Mouse (Mus musculus): ENCODE results near the gene B3gnt2. TPM values are rescaled to one million over a fixed set of nuclear protein-coding genes. Genes with fewer than 3 reads are reported as not detected.

The B3gnt2 gene
- polyA plus RNA-seq, 1 experiment: 35.4 TPM

- WGBS: 92% methylated on average over 2 of the region's 2 CpGs
- Histone ChIP-seq H3K27me3 (ENCODE audit: control insufficient read depth, insufficient read depth, low read length) (no peaks in the 10 kb centered on the region), H3K27ac (ENCODE audit: control insufficient read depth, insufficient read depth, low read length) (no peak overlapping the region), H3K4me3 (ENCODE audit: control insufficient read depth, insufficient read depth, low read length) (no peak overlapping the region), H3K36me3 (ENCODE audit: control insufficient read depth, insufficient read depth, low read length) (no peaks in the 10 kb centered on the region), H3K4me1 (replicated peaks; ENCODE audit: control insufficient read depth, insufficient read depth, low read length) (peaks cover 9% of the 10 kb centered on the region)
- TF ChIP-seq POLR2A (IDR thresholded peaks at IDR 0.05; ENCODE audit: control insufficient read depth, extremely low read depth, insufficient read depth, low read length, poor library complexity) (no peak), CTCF (IDR thresholded peaks at IDR 0.05; ENCODE audit: borderline replicate concordance, control insufficient read depth, extremely low read depth, insufficient read depth, low read length, poor library complexity) (no peak)
- DNase-seq: no peak
Observed at GRCm38 (mm10) chr11:22883676-22884075, 22.9 kb upstream of the B3gnt2 start.

DNA sequence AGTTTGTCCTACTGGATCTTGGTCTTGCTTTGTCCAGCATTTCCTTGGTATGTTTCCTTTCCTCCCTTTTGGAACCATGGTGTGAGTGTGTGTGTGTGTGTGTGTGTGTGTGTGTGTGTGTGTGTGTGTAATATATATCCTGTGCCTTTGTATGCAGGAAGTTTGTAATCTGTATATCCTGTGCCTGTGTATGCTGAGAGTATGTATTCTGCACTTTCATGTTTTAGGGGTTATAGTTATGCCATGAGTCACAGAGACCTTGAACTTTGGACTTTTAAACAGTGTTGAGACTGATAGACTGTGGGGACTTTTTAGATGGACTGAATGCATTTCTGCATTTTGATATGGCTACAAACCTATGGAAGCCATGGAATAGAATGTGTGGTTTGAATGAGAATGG, 22.2 kb upstream of the B3gnt2 start:
- no peak overlapping the region for H3K4me3 ChIP-seq (ENCODE audit: control insufficient read depth, insufficient read depth, low read length)
- H3K36me3 ChIP-seq (ENCODE audit: control insufficient read depth, insufficient read depth, low read length): no peaks in the 10 kb centered on the region
- DNase-seq: no peak
- no peaks in the 10 kb centered on the region for H3K27me3 ChIP-seq (ENCODE audit: control insufficient read depth, insufficient read depth, low read length)
- peaks cover 13% of the 10 kb centered on the region for H3K4me1 ChIP-seq (replicated peaks; ENCODE audit: control insufficient read depth, insufficient read depth, low read length)
- TF ChIP-seq CTCF (IDR thresholded peaks at IDR 0.05; ENCODE audit: borderline replicate concordance, control insufficient read depth, extremely low read depth, insufficient read depth, low read length, poor library complexity) (no peak), POLR2A (IDR thresholded peaks at IDR 0.05; ENCODE audit: control insufficient read depth, extremely low read depth, insufficient read depth, low read length, poor library complexity) (no peak)
- H3K27ac ChIP-seq (ENCODE audit: control insufficient read depth, insufficient read depth, low read length): no peak overlapping the region

DNA sequence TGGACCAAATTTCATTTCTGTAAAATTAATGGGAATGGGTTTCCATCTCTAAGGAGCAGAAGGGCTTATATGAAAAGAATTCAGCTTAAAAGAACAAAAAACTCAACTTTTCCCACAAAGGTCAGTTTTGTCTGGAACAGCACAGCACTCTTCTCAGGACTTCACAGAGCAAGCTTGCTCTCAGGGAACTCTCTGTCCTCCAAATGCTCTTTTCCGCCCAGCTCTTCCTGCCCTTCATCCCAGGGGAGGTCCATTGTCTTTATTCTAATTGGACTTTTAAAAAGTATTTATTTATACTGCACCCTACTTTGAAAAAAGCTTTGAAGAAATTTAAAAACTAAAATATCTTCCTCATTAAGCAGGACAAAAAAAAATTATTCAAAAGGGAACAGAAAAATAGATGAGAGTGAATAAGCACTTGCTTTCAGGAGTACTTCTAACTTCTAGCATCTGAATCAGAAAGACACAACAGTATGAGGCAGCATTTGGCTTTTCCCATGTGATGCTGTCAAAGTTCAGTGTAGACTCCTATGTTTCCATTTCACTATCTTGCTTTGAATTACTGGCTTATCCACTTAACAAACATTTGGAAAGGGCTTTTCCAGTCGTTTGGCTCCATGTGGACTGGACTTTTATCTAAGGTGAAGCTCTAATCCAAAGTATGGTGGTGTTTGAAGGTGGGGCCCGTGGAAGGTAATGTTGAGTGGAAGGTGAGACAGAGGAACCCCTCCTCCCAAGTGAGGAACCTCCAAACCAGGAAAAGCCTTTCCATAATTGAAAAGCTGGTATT, 19.8 kb upstream of the B3gnt2 start:
- Histone ChIP-seq H3K4me3 (ENCODE audit: control insufficient read depth, insufficient read depth, low read length) (no peak overlapping the region), H3K27me3 (ENCODE audit: control insufficient read depth, insufficient read depth, low read length) (no peaks in the 10 kb centered on the region), H3K27ac (ENCODE audit: control insufficient read depth, insufficient read depth, low read length) (no peak overlapping the region), H3K36me3 (ENCODE audit: control insufficient read depth, insufficient read depth, low read length) (no peaks in the 10 kb centered on the region), H3K4me1 (replicated peaks; ENCODE audit: control insufficient read depth, insufficient read depth, low read length) (peaks cover 13% of the 10 kb centered on the region)
- 94% methylated on average over 3 of the region's 3 CpGs for WGBS
- no peak for DNase-seq
- TF ChIP-seq POLR2A (IDR thresholded peaks at IDR 0.05; ENCODE audit: control insufficient read depth, extremely low read depth, insufficient read depth, low read length, poor library complexity) (no peak), CTCF (IDR thresholded peaks at IDR 0.05; ENCODE audit: borderline replicate concordance, control insufficient read depth, extremely low read depth, insufficient read depth, low read length, poor library complexity) (no peak)

DNA sequence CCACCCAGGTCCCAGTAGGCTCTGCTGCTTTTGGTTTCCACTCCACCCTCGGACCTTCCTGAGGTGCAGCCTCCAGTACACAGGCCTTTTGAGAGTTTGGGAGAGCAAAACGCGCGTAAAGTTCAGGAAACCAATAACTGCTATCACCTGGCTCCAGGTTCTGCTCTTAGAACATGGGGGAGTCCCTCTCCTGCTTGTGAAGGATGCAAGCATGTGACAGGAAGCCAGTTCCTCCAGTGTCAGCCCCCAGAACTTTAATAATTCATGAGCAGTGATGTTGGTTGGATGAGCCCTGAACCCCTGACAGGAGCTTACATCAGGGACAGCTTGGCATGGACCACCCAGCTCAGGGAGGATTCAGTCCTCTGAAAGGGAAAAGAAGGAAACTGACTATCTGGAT, 18.9 kb upstream of the B3gnt2 start:
- H3K4me3 ChIP-seq (ENCODE audit: control insufficient read depth, insufficient read depth, low read length): no peak overlapping the region
- no peak for DNase-seq
- peaks cover 13% of the 10 kb centered on the region for H3K4me1 ChIP-seq (replicated peaks; ENCODE audit: control insufficient read depth, insufficient read depth, low read length)
- 48% methylated on average over 4 of the region's 4 CpGs for WGBS
- H3K27me3 ChIP-seq (ENCODE audit: control insufficient read depth, insufficient read depth, low read length): no peaks in the 10 kb centered on the region
- TF ChIP-seq POLR2A (IDR thresholded peaks at IDR 0.05; ENCODE audit: control insufficient read depth, extremely low read depth, insufficient read depth, low read length, poor library complexity) (no peak), CTCF (IDR thresholded peaks at IDR 0.05; ENCODE audit: borderline replicate concordance, control insufficient read depth, extremely low read depth, insufficient read depth, low read length, poor library complexity) (no peak)
- H3K36me3 ChIP-seq (ENCODE audit: control insufficient read depth, insufficient read depth, low read length): no peaks in the 10 kb centered on the region
- H3K27ac ChIP-seq (ENCODE audit: control insufficient read depth, insufficient read depth, low read length): no peak overlapping the region

GRCm38 (mm10) chr11:22876680-22877330, 16.0 kb upstream of the B3gnt2 start:
- no peak for TF ChIP-seq POLR2A (IDR thresholded peaks at IDR 0.05; ENCODE audit: control insufficient read depth, extremely low read depth, insufficient read depth, low read length, poor library complexity)
- TF ChIP-seq CTCF (IDR thresholded peaks at IDR 0.05; ENCODE audit: borderline replicate concordance, control insufficient read depth, extremely low read depth, insufficient read depth, low read length, poor library complexity): no peak
- Histone ChIP-seq H3K27ac (ENCODE audit: control insufficient read depth, insufficient read depth, low read length) (no peak overlapping the region), H3K36me3 (ENCODE audit: control insufficient read depth, insufficient read depth, low read length) (no peaks in the 10 kb centered on the region), H3K27me3 (ENCODE audit: control insufficient read depth, insufficient read depth, low read length) (no peaks in the 10 kb centered on the region), H3K4me3 (ENCODE audit: control insufficient read depth, insufficient read depth, low read length) (no peak overlapping the region), H3K4me1 (replicated peaks; ENCODE audit: control insufficient read depth, insufficient read depth, low read length) (peaks cover 25% of the 10 kb centered on the region)
- DNase-seq: no peak
- 95% methylated on average over 3 of the region's 3 CpGs for WGBS

DNA sequence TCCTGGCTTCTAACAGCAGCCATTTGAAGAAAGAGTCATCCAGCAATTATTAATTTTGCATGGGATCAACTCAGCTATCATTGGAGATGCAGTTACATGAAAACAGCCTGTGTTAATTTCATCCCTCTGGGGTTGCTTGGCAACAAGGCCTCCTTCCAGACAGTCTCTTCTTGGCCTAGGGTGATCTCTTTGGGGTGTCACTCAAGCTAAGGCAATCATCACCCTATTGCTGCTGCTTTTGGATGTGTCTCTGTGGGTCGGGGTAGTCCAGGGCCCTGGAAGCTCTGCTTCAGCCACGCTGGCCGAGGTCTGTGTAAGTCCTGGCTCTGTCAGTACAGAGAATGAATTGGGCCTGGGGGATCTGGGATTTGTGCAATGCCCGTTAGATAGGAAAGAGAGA, 14.5 kb upstream of the B3gnt2 start:
- H3K27ac ChIP-seq (ENCODE audit: control insufficient read depth, insufficient read depth, low read length): no peak overlapping the region
- H3K27me3 ChIP-seq (ENCODE audit: control insufficient read depth, insufficient read depth, low read length): no peaks in the 10 kb centered on the region
- no peak overlapping the region for H3K4me3 ChIP-seq (ENCODE audit: control insufficient read depth, insufficient read depth, low read length)
- peaks cover 30% of the 10 kb centered on the region for H3K4me1 ChIP-seq (replicated peaks; ENCODE audit: control insufficient read depth, insufficient read depth, low read length)
- no peaks in the 10 kb centered on the region for H3K36me3 ChIP-seq (ENCODE audit: control insufficient read depth, insufficient read depth, low read length)
- WGBS: 97% methylated on average over 4 of the region's 4 CpGs
- DNase-seq: no peak
- TF ChIP-seq CTCF (IDR thresholded peaks at IDR 0.05; ENCODE audit: borderline replicate concordance, control insufficient read depth, extremely low read depth, insufficient read depth, low read length, poor library complexity): no peak
- no peak for TF ChIP-seq POLR2A (IDR thresholded peaks at IDR 0.05; ENCODE audit: control insufficient read depth, extremely low read depth, insufficient read depth, low read length, poor library complexity)

All from thymus, adult 2 months (tissue).